Mouse (Mus musculus) ovary, postnatal 10 days (tissue): ENCODE results near the gene Acsbg2.

Source experiments
- DNase-seq: peaks from one replicate; pipeline ENCODE4 v3.0.0; 2022; ENCODE audit warnings: low spot score

The Acsbg2 gene

DNA sequence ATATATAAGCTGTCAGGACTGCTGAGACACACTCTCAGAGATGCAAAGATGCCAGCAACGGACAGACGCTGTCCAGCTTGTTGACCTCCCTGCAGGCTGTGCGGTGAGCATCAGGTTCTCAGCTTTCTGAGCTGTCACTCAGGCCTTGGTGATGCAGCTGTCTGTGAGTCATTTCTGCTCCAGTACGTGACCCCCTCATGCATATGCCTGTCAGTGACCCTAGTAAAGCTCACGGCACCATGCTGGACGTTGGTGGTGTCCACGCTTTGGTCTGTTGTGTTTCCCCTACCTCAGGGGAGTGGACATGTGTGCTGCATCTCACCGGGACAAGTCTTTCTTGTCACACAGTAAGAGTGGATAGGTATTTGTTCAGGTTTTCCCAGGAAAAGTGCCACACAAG, 2.5 kb downstream of the Acsbg2 start:
- no peak for DNase-seq

DNA sequence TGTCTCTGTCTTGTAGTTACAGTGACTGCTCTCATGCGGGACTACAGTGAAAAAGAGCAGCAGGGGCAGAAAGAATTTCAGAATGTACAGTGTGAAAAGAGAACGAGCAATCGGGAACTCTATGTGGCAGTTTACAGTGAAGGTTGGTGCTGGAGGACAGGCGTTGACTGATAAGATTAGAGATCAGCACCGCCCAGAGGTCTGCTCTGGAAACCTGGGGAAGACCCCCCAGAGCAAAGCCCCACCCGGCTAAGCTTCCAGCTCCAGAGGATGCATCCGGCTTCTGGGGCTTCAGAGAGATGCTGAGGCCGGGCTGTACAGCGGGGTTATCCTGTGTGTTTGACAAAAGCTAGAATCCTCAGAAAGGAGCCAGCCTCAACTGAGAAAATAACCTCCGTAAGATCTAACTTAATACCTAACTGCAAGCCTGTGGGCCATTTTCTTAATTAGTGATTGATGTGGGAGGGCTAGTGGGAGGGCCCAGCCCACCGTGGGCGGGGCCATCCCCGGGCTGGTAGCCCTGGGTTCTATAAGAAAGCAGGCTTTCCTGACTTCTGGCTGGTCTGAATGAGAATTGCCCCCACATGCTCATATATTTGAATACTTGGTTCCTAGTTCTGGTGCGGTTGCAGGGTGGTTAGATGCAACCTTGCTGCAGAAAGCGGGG, 3.8 kb downstream of the Acsbg2 start:
- DNase-seq = no peak

DNA sequence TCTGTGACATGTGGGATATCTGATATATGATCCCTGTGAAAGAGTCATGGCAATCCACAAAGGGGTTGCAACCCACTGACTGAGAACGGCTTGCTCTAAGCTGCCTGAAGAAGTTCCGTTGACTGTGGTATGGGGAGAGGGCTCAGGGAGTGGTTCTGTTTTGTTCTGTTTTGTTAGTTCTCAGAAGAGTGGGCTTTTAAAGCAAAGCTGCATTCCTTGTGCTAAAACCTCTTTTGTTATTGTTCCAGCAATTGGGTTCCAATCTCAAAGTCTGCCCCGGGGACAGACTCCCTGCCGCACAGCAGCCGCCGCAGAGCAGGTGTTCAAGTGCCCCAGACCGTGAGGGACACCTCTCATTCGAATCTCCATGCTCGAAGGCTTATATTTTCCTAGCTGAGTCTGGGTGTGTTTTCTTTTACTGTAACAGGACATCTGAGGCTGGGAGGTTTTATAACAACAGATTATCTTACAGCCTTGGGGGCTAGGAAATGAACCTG, 4.7 kb downstream of the Acsbg2 start:
- no peak for DNase-seq

GRCm38 (mm10) chr17:56866071-56866470, 8.2 kb downstream of the Acsbg2 start:
- no peak for DNase-seq

GRCm38 (mm10) chr17:56861197-56861596, 13.1 kb downstream of the Acsbg2 start:
- no peak for DNase-seq

DNA sequence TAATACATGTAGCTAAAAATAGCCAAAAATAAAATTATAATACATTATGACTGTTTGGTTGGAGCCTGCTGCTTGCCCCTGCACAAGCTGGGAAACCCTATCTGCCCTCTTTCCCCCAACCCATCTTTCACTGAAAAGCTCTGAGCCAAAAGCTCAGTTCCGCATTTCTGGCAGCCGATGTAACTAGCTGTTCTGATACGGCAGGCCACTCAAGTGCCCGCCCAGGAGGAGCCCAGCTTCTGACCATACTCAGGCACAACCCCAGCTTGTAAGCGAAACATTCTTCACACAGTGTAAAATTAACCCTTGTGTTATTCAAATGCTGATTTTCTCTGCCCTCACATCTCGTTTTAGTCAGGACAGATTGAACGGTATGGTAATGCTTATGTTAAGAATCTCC, 15.3 kb downstream of the Acsbg2 start:
- no peak for DNase-seq

GRCm38 (mm10) chr17:56858216-56858615, 16.0 kb downstream of the Acsbg2 start:
- DNase-seq = peak; percentile 18

DNA sequence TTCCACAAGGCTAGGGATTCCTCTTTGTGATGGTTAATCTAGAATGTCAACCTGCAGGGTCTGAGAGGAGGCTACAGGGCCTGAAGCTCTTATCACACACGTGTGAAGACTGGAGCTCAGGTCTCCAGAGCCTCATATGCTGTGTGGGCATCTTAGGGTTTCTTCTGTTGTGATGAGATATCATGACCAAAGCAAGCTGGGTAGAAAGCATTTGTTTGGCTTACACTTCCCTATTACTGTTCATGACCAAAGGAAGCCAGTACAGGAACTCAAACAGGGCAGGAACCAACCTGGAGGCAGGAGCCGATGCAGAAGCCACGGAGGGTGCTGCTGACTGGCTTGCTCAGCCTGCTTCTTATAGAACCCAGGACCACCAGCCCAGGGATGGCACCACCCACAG, 18.8 kb downstream of the Acsbg2 start:
- DNase-seq = no peak

GRCm38 (mm10) chr17:56851167-56851566, 23.1 kb downstream of the Acsbg2 start:
- no peak for DNase-seq

- no peak for DNase-seq
Measured at GRCm38 (mm10) chr17:56849710-56850109, 24.5 kb downstream of the Acsbg2 start.

DNA sequence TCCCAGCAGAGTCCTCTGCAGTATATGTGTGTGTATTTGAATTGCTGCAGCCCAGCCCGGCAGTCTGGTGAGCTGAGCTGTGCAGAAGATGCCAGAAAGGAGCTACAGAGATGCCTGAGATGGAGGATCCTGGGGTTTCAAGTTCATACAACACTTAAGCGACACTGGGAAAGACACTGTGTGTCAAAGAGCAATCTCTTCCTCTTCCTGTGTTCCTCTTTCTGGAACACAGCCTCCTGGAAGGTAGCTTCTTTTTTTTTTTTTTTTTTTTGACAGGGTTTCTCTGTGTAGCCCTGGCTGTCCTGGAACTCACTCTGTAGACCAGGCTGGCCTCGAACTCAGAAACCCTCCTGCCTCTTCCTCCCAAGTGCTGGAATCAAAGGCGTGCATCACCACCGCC, 25.5 kb downstream of the Acsbg2 start:
- DNase-seq = no peak

GRCm38 (mm10) chr17:56843678-56844077, 30.6 kb downstream of the Acsbg2 start:
- no peak for DNase-seq

- no peak for DNase-seq
Measured at GRCm38 (mm10) chr17:56842173-56842572, 32.1 kb downstream of the Acsbg2 start.

DNA sequence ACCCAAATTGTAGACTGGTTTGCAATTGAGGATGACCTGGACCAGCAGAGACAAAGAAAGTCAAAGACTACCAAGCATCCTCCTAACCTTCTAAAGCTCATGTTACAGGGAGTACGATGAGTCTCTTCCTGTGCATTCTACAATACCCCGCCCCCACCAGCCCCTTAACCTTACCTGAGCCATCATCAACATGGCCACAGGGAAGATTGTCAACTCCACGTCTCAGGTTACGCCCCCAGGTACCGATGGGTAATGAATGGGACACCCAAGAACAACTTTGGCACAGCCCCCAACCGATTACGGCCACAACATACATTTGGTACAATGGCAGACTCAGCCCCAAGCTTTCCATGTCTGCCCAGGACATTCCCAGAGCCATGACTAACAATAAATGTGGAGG, 33.7 kb downstream of the Acsbg2 start:
- no peak for DNase-seq

- no peak for DNase-seq
Measured at GRCm38 (mm10) chr17:56836336-56836735, 37.9 kb downstream of the Acsbg2 start.

DNA sequence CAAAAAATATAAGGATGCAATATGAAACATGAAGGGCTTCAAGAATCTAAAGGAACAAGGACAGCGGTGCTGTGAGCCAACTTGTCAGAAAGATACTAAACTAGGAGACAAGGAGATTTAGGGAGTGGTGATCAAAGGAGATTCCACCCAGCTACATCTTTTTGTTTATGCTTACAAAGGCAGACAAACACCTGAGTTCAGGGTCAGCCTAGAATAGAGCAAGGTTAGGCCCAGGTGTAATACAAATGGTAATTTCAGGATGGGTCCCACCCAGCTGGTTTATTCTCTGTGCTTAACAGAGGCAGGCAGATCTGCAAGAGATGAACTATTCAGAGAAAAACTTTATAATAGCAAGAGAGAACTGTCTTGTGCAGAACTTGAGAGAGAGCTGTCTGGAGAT, 40.9 kb downstream of the Acsbg2 start:
- no peak for DNase-seq

GRCm38 (mm10) chr17:56832918-56833317, 41.3 kb downstream of the Acsbg2 start:
- no peak for DNase-seq

DNA sequence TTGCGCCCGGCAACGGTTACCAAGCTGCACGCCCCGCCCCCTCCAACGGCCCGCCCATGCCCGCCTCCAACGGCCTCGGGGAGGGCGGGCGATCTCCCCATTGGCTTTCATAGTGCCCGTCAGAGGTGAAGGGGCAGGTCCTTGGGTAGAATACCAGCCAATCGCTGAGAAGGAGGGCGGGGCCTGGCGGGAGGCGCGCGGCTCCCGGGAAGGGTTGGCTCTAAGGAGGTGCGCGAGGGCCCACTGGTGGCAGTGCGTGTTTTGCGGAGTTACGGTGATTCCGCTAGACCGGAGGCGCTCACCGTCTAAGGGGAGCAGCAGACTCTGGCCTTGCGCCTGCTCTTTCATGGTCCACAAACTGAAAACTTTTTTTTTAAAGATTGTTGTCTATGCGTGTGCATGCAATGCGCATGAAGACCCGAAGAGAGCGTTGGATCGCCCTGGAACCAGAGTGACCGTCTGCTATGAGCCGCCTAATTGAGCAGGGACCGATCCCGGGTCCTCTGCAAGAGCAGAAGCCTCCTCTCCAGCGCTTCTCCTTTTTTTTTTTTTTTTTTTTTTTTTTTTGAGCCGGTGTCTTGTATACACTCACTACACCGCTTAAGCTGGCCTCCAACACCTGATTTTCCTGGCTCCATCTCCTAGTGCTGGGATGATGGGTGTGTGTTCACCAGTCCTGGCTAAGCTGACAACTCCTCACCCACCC, 43.0 kb downstream of the Acsbg2 start:
- DNase-seq = peak; percentile 90

DNA sequence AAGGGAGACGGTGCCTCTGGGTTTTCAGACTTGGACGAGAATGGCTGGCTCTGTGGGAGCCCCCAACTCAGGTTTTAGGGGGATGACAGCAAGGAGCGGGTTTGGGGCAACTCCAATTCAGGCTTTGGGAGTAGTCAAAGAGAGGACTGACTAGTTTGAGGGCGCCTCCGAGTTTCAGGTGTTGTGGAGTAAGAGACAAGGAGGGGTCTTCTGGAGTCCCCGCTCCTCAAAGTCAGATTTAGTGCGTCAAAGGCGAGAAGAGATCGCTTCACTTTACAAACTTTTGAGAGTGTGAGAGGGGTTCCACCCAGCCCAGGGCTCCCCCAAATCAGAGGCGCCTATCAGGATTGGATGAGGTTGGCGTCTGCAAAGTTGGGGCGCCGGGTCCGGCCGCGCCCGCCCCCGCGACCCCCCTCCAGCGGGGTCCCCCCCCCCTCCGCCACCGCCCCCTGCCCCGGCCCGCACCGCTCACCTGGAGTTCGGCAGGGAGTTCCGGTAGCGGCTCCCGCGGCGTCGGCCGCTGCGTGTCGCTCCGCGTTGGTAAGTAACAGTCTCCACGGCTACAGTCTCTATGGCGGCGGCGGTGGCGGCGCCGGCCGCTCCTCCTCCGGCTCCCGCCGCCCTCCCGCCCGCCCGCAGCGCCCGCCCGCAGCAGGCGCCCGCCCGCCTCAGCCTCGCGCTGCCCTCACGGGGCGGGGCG, 43.7 kb downstream of the Acsbg2 start, which contains the start of gene Rfx2:
Gene Rfx2 (minus strand): TSS at position 603 of the 700 bp plus-strand sequence.
- no peak for DNase-seq

DNA sequence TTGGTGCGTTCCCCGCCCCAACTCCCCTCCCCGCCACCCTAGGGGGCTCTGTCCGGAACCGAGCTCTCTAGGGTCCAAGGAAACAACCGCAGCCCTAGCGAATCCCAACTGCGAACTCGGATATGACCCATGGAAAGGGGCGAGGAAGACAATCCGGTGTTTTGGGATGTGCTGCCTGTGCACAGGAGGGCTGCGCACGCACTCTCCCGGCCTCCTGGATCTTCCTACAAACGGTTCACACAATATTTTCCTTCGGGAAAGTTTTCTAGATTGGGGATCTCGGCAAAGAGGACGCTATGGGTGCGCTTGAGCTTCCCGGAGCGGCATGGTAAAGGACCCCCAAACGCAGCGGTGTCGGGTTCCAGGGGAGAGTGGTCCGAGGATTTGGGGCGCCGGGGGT, 44.5 kb downstream of the Acsbg2 start:
- DNase-seq = no peak

- no peak for DNase-seq
Measured at GRCm38 (mm10) chr17:56829171-56829570, 45.1 kb downstream of the Acsbg2 start.

DNA sequence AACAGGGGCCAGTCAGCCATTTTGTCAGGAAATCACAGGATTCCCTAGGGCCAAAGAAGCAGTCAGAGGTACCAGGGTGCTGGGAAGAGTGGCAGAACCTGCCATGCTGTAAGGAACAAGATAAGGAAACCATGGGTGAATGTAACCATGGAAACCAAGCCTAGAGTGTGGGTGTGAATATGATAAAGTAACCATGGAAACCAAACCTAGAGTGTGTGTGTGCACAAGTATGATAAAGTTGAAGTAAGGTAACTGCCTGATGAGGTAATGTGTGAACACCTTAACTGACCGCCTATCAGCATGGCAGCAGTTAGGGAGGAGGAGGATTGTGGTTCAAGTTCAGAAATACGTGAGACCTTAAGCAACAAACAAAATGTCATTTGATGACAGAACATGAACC, 47.5 kb downstream of the Acsbg2 start:
- DNase-seq = no peak

GRCm38 (mm10) chr17:56823352-56823751, 50.9 kb downstream of the Acsbg2 start:
- no peak for DNase-seq
